Mouse (Mus musculus): ENCODE results near the gene Sdf4. TPM values are rescaled to one million over a fixed set of nuclear protein-coding genes. Genes with fewer than 3 reads are reported as not detected.

The Sdf4 gene
- 100 to 1,000 TPM; 206 to 235 (median 221) TPM for total RNA-seq (2022)

- peak; percentile 85 for DNase-seq (ENCODE audit: low spot score in 2 of 2)
Observed at GRCm38 (mm10) chr4:155992241-155992905, at the start of gene Sdf4, which contains the start of gene B3galt6. Sdf4 (plus strand) TSS chr4:155992872. B3galt6 (minus strand) TSS chr4:155992649.

- DNase-seq (ENCODE audit: low spot score in 2 of 2), result peak; percentile 27 to 43
Observed at GRCm38 (mm10) chr4:155943049-155943452, 49.6 kb upstream of the Sdf4 start.

- peak; percentile 91 to 98 for DNase-seq (ENCODE audit: low spot score in 2 of 2)
Observed at GRCm38 (mm10) chr4:155943534-155944249, 49.0 kb upstream of the Sdf4 start, which contains the start of gene Ube2j2. Ube2j2 (plus strand) TSS chr4:155943831.

GRCm38 (mm10) chr4:155944271-155944670, 48.4 kb upstream of the Sdf4 start:
- DNase-seq (ENCODE audit: low spot score in 2 of 2), result no peak

GRCm38 (mm10) chr4:155947094-155947493, 45.6 kb upstream of the Sdf4 start:
- DNase-seq (ENCODE audit: low spot score in 2 of 2), result no peak

GRCm38 (mm10) chr4:155955491-155955890, 37.2 kb upstream of the Sdf4 start:
- DNase-seq (ENCODE audit: low spot score in 2 of 2), result no peak

- DNase-seq (ENCODE audit: low spot score in 2 of 2), result peak in 1 of 2 experiments; percentile 31
Observed at GRCm38 (mm10) chr4:155959275-155959674, 33.4 kb upstream of the Sdf4 start.

GRCm38 (mm10) chr4:155962167-155962971, 30.3 kb upstream of the Sdf4 start, which contains the start of gene C1qtnf12:
C1qtnf12 (plus strand) TSS chr4:155962318.
- no peak for DNase-seq (ENCODE audit: low spot score in 2 of 2)

- no peak for DNase-seq (ENCODE audit: low spot score in 2 of 2)
Observed at GRCm38 (mm10) chr4:155963106-155963505, 29.6 kb upstream of the Sdf4 start.

- DNase-seq (ENCODE audit: low spot score in 2 of 2), result no peak
Observed at GRCm38 (mm10) chr4:155964396-155964795, 28.3 kb upstream of the Sdf4 start.

GRCm38 (mm10) chr4:155969043-155969653, 23.5 kb upstream of the Sdf4 start:
- no peak for DNase-seq (ENCODE audit: low spot score in 2 of 2)

- DNase-seq (ENCODE audit: low spot score in 2 of 2), result no peak
Observed at GRCm38 (mm10) chr4:155970286-155970685, 22.4 kb upstream of the Sdf4 start.

GRCm38 (mm10) chr4:155972651-155973050, 20.0 kb upstream of the Sdf4 start:
- no peak for DNase-seq (ENCODE audit: low spot score in 2 of 2)

GRCm38 (mm10) chr4:155973239-155973638, 19.4 kb upstream of the Sdf4 start:
- DNase-seq (ENCODE audit: low spot score in 2 of 2), result no peak

GRCm38 (mm10) chr4:155981436-155982082, 11.1 kb upstream of the Sdf4 start:
- no peak for DNase-seq (ENCODE audit: low spot score in 2 of 2)

- DNase-seq (ENCODE audit: low spot score in 2 of 2), result no peak
Observed at GRCm38 (mm10) chr4:155983788-155984187, 8.9 kb upstream of the Sdf4 start.

- peak in 1 of 2 experiments; percentile 53 for DNase-seq (ENCODE audit: low spot score in 2 of 2)
Observed at GRCm38 (mm10) chr4:155991211-155991907, 1.3 kb upstream of the Sdf4 start.

- DNase-seq (ENCODE audit: low spot score in 2 of 2), result peak in 1 of 2 experiments; percentile 36
Observed at GRCm38 (mm10) chr4:155991908-155992230, 803 bp upstream of the Sdf4 start.

GRCm38 (mm10) chr4:155992906-155993547, 355 bp downstream of the Sdf4 start:
- DNase-seq (ENCODE audit: low spot score in 2 of 2), result peak; percentile 94 to 98

GRCm38 (mm10) chr4:155993606-155994005, 934 bp downstream of the Sdf4 start:
- DNase-seq (ENCODE audit: low spot score in 2 of 2), result no peak
